Mouse (Mus musculus) E14TG2a.4 (cell line): Measurements from ENCODE around the gene Wbp1l.

Experiments
- H3K27me3 ChIP-seq: 2 replicates; pipeline ENCODE4 v1.6.1; 2014; ENCODE audit warnings: low read length, control low read depth; ENCODE audit not compliant: insufficient read depth
- H3K36me3 ChIP-seq: 2 replicates; pipeline ENCODE4 v1.6.1; 2014; ENCODE audit warnings: low read length, control low read depth; ENCODE audit not compliant: insufficient read depth
- H3K4me1 ChIP-seq: replicated peaks from 2 replicates; pipeline ENCODE4 v1.6.1; 2014; ENCODE audit warnings: low read depth, low read length, control low read depth
- H3K4me3 ChIP-seq: replicated peaks from 2 replicates; pipeline ENCODE4 v1.5.1; 2014; ENCODE audit warnings: mild to moderate bottlenecking, low read length
- H3K9me3 ChIP-seq: 2 replicates; pipeline ENCODE4 v1.6.1; 2014; ENCODE audit warnings: low read length, control low read depth
- CTCF ChIP-seq: conservative IDR thresholded peaks from 2 replicates; pipeline ENCODE4 v1.5.1; 2014; ENCODE audit warnings: low read length
- NANOG ChIP-seq: IDR thresholded peaks from 2 replicates; pipeline ENCODE4 v1.6.1; 2014; ENCODE audit warnings: borderline replicate concordance, low read length, mixed read lengths
- POU5F1 ChIP-seq: IDR thresholded peaks from 2 replicates; pipeline ENCODE4 v1.6.1; 2014; ENCODE audit warnings: low read length, borderline replicate concordance

The Wbp1l gene

DNA sequence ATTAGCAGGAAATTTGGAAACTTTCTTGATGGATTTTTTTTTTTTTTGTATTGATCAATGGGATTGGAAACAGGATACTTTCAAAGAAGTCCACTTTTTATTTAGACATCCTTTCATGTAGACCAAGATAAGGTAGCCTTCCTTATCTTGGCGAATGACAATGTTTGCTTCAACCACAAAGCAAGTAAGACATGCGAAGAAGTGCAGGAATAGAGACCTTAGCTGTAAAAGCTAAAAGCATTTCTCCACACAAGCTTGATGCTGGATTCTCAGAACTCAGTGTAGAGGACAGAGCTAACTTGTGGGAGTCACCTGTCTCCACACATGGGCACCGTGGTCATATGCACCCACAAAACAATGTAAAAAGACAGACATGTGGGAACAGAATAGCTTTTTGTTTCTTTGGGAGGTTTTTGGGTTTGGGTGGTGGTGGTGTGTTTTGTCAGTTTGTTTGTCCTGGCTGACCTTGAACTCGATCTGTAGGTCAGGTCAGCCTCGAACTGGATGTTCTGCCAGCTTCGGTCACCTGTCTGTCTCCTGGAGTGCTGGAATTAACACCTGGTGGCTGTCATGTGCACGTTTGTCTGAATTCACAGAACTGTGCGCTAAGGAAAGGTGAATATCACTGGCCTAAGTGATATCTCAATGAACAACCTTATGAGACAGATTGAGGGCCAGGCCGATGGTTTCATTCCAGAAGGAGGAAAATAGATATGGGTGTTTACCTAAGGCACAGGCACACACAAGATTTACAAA lies 107.8 kb downstream of the Wbp1l start:
- H3K36me3 ChIP-seq, result peaks cover 12% of the 10 kb centered on the region; the same call in 1 of the 2 replicates
- peaks cover 24% of the 10 kb centered on the region for H3K4me1 ChIP-seq
- no peaks in the 10 kb centered on the region for H3K9me3 ChIP-seq
- peak overlapping the region; percentile 76 for H3K4me3 ChIP-seq
- TF ChIP-seq NANOG, result no peak
- no peak for TF ChIP-seq CTCF
- TF ChIP-seq POU5F1, result no peak
- peaks cover 9% of the 10 kb centered on the region for H3K27me3 ChIP-seq
